Mouse (Mus musculus): ENCODE data around the gene Zfp511. TPM values are rescaled to one million over a fixed set of nuclear protein-coding genes. Genes with fewer than 3 reads are reported as not detected.

Zfp511 gene
- 58.4 TPM for polyA plus RNA-seq (2017; shearing (Covaris generic))

DNA sequence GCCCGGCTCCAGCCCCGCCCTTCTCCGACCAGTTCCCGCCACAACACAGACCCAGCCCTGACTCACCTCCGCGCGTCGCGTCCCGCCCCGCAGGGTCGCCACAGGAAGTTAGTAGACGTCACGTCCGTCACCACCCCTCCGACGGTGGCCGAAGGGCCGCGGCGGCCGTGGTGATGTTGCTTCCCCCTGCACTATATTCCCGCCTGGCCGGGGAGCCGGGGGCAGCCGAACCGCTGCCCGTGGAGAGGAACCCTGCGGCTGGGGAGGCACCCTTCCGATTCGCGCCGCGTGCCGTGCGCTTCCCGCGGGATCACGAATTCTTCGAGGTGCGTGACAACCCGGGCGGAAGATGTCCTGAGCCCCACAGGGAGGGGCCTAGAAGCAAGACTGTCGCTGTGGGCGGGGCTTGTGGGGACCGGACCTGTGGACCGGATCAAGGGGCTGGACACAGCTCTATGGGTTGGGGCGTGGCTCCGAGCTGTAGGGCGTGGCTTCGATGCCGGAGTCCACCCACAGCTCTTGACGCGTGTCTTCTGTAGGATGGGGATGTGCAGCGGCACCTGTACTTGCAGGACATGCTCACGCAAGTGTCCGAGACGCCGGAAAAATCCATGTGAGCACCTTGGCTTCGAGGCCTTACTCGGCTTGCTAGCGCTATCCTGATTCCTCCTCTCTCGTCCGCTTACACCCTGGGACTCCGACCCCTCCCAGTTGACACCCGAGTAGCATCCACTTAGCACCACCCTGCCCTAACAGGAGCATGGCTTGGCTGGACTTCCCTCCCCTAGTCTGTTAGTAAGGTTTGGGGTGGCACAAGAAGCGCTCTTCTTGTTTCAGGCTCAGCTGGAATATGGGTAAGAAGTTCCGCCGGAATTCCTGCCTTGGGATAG, at the start of gene Zfp511, which contains the start of gene Tubgcp2:
Zfp511 (plus strand) TSS at position 111 of the 890 bp plus-strand sequence.
Tubgcp2 (minus strand) TSS at position 389 of the 890 bp plus-strand sequence.

DNA sequence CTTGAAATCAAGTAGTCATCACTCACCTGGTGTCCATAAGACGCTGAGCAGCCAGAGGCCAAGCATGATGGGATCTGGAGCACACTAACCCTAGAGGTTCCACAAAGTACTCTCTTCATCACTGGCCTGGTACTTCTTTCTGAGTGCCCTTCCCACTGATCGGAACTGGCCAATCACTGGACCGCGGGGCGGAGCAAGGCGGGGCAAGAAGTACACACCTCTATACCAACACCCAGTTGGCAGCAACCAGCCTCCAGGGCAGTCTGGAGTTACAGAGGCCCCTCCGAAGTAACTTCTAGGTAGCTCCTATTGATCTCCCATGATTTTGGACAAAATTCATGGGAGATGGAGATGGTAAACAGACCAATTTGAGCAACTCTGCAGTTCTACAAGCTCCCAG, 43.8 kb upstream of the Zfp511 start, which contains the start of gene Adam8:
Adam8 (minus strand) TSS at position 157 of the 400 bp plus-strand sequence.

DNA sequence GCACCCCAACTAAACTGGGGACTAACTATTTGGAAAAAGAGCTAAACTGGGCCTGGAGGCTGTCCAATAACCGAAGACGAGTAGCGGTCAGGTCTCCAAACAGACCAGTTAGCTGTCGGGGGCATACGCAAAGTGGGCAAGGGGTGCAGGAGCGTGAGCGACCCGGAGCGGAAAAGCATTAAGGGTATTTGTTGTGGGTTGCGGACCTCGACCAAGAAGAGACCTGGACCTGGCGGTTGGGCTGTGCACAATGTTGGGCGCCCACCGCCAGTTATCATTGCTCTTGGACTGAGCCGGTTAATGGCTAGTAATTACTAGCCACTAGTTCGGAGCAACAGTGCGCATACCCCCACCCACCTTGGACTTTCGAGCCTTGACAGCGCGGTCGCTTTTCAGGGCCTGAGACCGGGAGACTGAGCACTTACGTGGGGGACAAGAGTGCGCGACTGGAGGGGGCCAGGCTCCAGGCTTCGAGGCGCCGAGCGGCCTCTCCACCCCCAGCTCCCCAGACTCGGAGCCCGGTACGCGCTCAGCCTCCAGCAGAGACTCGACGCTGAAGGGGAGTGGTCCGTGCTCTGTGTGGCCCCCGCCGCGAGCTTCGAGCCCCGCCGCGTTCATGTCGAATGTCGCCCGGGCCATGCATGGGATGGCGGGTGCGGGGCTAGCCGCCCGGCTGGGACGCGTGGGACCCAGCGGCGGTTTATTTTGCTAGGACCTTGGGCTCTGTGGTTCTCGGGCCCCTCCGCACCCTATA, 12.3 kb downstream of the Zfp511 start, which contains the start of gene Msx3:
Msx3 (minus strand) TSS at position 729 of the 754 bp plus-strand sequence.

DNA sequence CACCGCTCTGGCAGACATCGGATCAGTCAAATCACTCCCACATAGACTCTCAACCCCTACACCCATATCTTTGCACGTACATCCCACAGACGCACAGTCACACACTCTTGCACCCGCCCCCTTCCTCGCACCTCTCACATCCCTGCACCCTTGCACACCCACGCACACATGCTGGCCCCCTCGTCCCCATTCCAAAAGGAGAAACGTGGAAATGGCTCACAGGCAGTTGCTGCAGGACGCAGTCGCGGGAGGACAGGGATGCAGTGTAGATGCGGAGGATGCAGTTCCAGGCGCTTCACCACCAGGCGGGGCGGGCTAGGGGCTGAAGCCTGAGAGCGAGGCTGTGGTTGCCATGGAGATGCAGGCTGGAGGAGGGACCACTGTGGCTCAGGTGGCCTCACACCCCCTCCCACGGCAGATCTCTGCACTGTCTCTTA, 46.1 kb downstream of the Zfp511 start, which contains the start of gene Caly:
Caly (minus strand) TSS at position 307 of the 437 bp plus-strand sequence.

Other genes starting within 250 kb of the Zfp511 start
- not detected for gene Adgra1, start 202.2 kb upstream of the Zfp511 start, polyA plus RNA-seq (2017; shearing (Covaris generic))
- 0.74 TPM for gene Kndc1, start 141.7 kb upstream of the Zfp511 start, polyA plus RNA-seq (2017; shearing (Covaris generic))
- 4.3 TPM for gene Utf1, start 92.6 kb upstream of the Zfp511 start, polyA plus RNA-seq (2017; shearing (Covaris generic))
- not detected for gene 6430531B16Rik, start 57.6 kb upstream of the Zfp511 start, polyA plus RNA-seq (2017; shearing (Covaris generic))
- 5.5 TPM for gene Adam8, start 43.8 kb upstream of the Zfp511 start, polyA plus RNA-seq (2017; shearing (Covaris generic))
- gene Tubgcp2, start 278 bp downstream of the Zfp511 start, polyA plus RNA-seq (2017; shearing (Covaris generic)) = 41.2 TPM
- gene Msx3, start 12.7 kb downstream of the Zfp511 start, polyA plus RNA-seq (2017; shearing (Covaris generic)) = not detected
- gene Caly, start 46.2 kb downstream of the Zfp511 start, polyA plus RNA-seq (2017; shearing (Covaris generic)) = not detected
- not detected for gene Prap1, start 57.0 kb downstream of the Zfp511 start, polyA plus RNA-seq (2017; shearing (Covaris generic))
- 9.9 TPM for gene Fuom, start 66.0 kb downstream of the Zfp511 start, polyA plus RNA-seq (2017; shearing (Covaris generic))
- 7.2 TPM for gene Paox, start 79.4 kb downstream of the Zfp511 start, polyA plus RNA-seq (2017; shearing (Covaris generic))
- gene Echs1, start 80.1 kb downstream of the Zfp511 start, polyA plus RNA-seq (2017; shearing (Covaris generic)) = 63.4 TPM
- 37.2 TPM for gene Mtg1, start 101.2 kb downstream of the Zfp511 start, polyA plus RNA-seq (2017; shearing (Covaris generic))
- not detected for gene Sprn, start 118.5 kb downstream of the Zfp511 start, polyA plus RNA-seq (2017; shearing (Covaris generic))
- gene Olfr522, start 128.4 kb downstream of the Zfp511 start, polyA plus RNA-seq (2017; shearing (Covaris generic)) = 0.06 TPM
- 0.06 TPM for gene Olfr523, start 136.8 kb downstream of the Zfp511 start, polyA plus RNA-seq (2017; shearing (Covaris generic))
- not detected for gene Olfr524, start 169.6 kb downstream of the Zfp511 start, polyA plus RNA-seq (2017; shearing (Covaris generic))
- 0.08 TPM for gene Cd163l1, start 181.9 kb downstream of the Zfp511 start, polyA plus RNA-seq (2017; shearing (Covaris generic))
- gene 5830411N06Rik, start 210.9 kb downstream of the Zfp511 start, polyA plus RNA-seq (2017; shearing (Covaris generic)) = 0.17 TPM

All from CD4-positive, CD25-positive, alpha-beta regulatory T cell (primary cell).